Mouse (Mus musculus): Measurements from ENCODE around the gene Hist1h2bn.

Hist1h2bn gene

GRCm38 (mm10) chr13:21753524-21754285, at the start of gene Hist1h2bn, which contains the start of gene Hist1h2ak:
Gene Hist1h2bn (plus strand): TSS chr13:21754123.
Gene Hist1h2ak (minus strand): TSS chr13:21753827.
- DNase-seq: peak; percentile 88

DNA sequence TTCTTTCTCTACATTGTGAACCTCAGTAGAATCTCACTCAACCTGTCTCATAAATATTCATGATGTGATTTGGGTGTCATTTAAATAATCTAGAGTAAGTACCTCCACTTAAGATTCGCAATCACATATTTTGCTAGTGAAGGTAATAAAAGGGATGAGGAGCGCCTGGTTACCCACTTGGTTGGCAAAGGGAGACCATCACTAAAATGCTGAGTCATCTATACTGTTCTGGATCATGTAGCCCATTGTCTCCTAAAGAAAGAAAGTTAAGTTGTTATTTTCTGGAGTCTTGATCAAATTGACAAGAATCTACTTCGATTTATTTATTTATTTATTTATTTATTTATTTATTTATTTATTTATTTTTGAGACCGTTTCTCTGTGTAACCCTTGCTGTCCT, 47.3 kb upstream of the Hist1h2bn start:
- no peak for DNase-seq

DNA sequence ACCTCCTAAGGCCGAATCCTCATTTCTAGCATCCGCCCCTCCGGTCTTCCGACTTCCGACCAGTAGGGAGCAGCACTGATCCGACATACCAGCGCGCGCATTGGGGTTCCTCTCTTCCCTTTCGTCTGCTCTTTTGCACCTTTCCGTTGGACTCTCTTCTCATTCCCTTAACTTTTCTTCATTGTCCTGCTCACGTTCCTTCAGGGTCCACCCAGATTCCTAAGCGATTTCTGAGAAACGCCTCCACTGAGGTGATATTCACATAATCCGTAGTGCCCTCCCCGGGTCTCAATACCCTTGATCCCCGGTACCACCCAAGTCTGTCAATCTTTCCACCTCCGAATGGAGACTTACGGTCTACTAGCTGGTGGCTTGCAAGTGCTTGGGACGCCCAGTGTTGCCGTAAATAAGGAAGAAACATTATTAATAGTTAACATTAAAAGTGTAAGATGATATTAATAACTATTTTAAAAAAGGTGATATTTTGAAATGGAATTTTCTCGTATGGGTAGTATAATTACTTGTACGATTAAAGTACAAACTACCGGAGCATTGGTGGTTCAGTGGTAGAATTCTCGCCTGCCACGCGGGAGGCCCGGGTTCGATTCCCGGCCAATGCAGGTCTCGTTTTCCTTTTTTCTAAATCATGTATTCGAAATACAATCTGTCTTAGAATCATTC, 43.8 kb upstream of the Hist1h2bn start:
- peak; percentile 90 for DNase-seq

DNA sequence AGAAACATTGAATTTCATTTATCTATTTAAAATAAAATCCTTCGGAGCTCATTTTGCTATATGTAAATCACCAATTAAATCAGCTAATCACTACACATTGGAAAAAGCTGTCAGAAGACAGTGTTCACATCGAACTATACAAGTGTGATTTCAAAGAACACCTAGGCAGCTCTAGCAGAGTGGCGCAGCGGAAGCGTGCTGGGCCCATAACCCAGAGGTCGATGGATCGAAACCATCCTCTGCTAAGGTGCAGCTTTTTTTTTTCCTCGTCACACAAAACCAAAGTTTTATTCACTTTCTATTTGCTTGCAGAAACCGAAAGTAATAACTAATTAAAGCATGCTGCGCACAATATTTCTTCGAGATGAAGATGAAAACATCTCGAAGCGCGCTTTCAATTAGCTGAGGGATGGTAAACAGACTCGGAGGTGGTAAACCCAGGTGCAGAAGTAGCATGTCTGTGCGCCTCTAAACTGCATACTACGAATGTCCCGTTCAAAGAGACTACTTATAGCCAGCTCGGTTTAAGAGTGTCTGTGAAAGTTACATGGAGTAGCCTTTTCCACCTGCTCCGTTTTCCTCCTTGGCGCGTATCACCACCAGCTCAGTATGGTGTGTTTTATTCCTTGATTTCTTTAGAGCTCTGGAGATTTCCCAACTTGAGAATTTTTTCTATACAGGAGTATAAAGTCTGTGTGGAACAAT, 43.0 kb upstream of the Hist1h2bn start:
- DNase-seq: peak; percentile 77

- DNase-seq: peak; percentile 42
Observed at GRCm38 (mm10) chr13:21711698-21712097, 42.2 kb upstream of the Hist1h2bn start.

GRCm38 (mm10) chr13:21714725-21715124, 39.2 kb upstream of the Hist1h2bn start:
- DNase-seq: peak; percentile 67

DNA sequence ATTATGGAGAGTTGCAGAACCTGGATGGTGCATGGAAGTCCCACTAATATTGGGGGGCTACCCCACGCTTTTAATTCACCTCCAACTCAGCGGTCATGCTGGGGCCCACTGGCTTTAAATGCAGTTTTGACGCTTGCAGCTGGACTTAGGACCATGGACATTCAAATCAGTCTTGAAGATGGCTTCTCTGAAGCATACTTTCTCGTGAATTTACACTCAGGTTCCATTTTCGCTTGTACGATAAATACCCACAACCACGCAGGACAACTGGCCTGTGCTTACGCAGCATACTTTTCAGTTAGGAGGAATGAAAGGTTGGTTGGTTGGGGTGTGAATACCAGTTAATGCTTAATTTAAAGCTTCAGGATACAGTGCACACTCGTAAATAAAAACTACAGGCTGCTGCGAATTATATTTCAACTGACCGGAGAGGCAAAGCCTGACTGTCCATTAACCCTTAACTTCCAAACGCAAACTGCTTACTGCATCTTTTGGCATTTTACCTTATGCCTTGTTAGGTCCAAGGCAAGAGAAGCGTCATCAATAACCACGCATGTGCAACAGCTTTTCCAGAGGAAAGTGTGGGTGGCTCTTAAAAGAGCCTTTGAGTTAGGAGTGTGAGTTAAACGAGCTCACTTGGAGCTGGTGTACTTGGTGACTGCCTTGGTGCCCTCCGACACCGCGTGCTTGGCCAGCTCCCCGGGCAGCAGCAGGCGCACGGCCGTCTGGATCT, 38.6 kb upstream of the Hist1h2bn start:
- DNase-seq: peak; percentile 44

GRCm38 (mm10) chr13:21715864-21716539, 37.9 kb upstream of the Hist1h2bn start, which contains the start of the genes Hist1h2bl and Hist1h2ai:
Gene Hist1h2bl (minus strand): TSS chr13:21716143.
Gene Hist1h2ai (plus strand): TSS chr13:21716422.
- DNase-seq: peak; percentile 86

DNA sequence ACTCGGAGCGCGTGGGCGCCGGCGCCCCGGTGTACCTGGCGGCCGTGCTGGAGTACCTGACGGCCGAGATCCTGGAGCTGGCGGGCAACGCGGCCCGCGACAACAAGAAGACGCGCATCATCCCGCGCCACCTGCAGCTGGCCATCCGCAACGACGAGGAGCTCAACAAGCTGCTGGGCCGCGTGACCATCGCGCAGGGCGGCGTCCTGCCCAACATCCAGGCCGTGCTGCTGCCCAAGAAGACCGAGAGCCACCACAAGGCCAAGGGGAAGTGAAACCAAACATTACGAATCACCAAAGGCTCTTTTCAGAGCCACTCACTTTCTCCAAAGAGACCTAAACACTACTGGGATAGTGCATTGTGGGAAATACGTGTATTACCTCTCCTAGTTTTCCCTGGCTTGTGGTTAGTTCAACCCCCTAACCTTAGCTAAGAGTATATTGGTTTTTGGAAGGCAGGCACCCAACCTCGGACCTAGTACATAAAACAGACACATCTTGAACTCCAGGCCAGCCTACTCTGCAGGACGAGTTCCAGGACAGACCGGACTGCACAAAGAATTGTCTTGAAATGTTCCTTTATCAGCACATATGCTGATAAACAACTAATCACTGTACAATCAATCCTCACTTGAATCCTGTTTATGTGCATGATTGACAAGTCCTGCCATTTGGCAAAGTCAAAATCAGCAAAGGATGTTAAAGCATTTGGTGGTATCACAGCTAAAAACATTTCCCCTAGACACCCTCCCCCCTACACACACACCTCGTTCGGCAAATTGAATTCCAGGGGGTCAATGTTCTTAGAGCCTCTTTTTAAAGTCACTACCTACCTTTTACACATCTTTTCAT, 37.2 kb upstream of the Hist1h2bn start:
- peak; percentile 55 for DNase-seq

DNA sequence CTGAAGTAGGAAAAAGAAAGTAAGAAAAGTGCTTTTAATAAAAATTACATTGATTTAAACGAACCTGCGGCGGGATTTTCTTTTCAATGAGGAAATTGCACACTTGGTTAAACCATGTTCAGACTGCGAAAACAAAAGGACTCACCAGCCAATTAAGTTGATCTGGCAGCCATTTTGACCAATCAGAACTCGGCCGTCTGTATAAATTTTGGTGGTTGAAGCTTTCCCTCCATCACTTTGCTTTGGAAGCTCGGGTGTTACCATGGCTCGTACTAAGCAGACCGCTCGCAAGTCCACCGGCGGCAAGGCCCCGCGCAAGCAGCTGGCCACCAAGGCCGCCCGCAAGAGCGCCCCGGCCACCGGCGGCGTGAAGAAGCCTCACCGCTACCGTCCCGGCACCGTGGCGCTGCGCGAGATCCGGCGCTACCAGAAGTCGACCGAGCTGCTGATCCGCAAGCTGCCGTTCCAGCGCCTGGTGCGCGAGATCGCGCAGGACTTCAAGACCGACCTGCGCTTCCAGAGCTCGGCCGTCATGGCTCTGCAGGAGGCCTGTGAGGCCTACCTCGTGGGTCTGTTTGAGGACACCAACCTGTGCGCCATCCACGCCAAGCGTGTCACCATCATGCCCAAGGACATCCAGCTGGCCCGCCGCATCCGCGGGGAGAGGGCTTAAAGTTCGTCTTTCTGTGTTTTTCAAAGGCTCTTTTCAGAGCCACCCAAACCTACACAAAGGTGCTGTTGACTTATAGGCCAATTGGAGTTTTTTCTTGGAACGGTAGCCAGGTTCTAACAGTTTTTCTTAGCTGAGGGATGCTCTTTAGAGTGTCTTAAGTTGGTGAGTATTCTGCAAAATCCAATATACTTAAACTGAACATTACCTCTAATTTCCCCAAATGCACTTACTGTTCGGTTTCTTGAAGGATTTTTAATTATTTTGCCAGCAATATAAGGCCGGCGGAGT, 36.2 kb upstream of the Hist1h2bn start, which contains the start of gene Hist1h3h:
TSS of gene Hist1h3h (plus strand) at position 263 of the 961 bp plus-strand sequence.
- peak; percentile 87 for DNase-seq

DNA sequence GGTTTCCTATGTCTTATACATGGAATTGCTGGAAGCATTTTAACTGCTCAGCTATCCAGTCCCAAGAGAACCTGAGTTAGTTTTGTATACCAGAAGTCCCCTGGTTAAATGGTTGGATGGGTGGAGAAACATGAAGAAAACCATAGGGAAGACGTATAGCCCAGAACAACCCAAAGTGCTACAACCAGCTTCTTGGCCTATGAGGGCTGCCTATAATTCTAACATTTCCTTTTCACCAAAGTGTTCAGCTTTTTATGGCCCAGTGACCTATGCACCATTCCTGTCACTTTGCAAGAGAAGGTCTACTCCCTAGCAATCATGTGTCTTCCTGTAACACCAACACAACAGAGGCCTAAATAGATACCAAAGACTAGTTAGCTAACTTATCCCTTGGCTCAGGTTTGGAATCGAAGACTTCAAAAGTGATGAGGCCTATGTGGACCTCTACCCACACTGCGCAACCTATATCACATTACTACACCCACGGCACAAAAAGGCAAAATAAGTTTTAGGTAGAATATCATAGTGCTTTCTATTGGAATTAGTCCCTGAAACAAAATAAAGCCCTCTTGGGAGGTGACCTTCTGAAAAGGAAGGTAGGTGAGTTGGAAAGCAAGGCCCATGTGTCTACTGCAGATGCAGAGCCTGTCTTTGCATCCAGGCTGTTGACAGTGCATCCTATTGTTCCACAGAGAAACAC, 35.4 kb upstream of the Hist1h2bn start:
- peak; percentile 9 for DNase-seq

GRCm38 (mm10) chr13:21721107-21721756, 32.7 kb upstream of the Hist1h2bn start:
- DNase-seq: peak; percentile 68

GRCm38 (mm10) chr13:21721757-21722372, 32.1 kb upstream of the Hist1h2bn start, which contains the start of gene Hist1h2bm:
Gene Hist1h2bm (plus strand): TSS chr13:21722044.
- DNase-seq: peak; percentile 87

- no peak for DNase-seq
Observed at GRCm38 (mm10) chr13:21722373-21722925, 31.5 kb upstream of the Hist1h2bn start.

- DNase-seq: peak; percentile 27
Observed at GRCm38 (mm10) chr13:21722993-21723836, 30.7 kb upstream of the Hist1h2bn start.

DNA sequence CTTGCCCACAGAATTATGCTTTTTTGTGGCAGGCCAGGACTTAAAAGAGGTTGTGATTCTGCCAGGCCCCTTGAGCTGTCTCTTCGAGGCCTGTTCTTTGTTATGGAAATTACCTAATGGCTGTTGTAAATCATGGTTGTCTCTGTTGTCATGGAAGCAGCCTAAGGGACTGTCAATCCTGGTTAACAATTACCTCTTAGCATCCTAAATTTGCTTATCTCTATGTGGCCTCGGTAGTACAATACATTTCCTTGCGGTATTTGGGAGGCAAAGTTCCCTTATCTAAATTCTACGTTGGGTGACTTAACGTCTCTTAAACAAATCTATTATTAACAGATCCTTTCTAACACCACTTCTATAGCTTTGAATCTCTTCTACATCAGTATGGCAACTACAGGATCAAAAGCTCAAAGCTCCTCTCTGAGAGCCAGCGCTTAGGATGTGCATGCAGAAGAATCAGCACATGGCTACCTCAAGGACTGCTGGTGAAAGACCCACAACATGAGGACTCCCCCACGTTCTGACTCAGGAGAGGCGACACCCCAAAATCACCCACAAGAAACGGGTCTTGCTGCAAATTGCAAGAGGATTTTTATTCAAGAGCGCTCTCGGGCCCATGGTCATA, 25.9 kb upstream of the Hist1h2bn start:
- no peak for DNase-seq
